Mouse (Mus musculus) bone marrow, adult 2 months (tissue): ENCODE measurements at regions not wholly inside any gene's neighbourhood (a gene's known extent, or its start where the extent isn't known, plus 50 kb on each side); places are given as distances from the start of the nearest gene placed in this dataset.

Source experiments
- CTCF ChIP-seq: fragments of 200-500 bp; IDR thresholded peaks from 2 replicates; pipeline ENCODE4 v1.5.1; 2011; ENCODE audit warnings: low read length, control low read depth; ENCODE audit not compliant: control insufficient read depth, insufficient read depth
- POLR2A ChIP-seq: fragments of 200-500 bp; IDR thresholded peaks from 2 replicates; pipeline ENCODE4 v1.6.1; 2011; ENCODE audit warnings: low read depth, mild to moderate bottlenecking, control low read depth, low read length, borderline replicate concordance; ENCODE audit not compliant: control insufficient read depth

- TF ChIP-seq CTCF (no peak), POLR2A (no peak)
Measured at GRCm38 (mm10) chr16:30741192-30741591, 141.7 kb downstream of the Fam43a start.
